Mouse (Mus musculus): Measurements from ENCODE around the gene Slc38a9. TPM values are rescaled to one million over a fixed set of nuclear protein-coding genes. Genes with fewer than 3 reads are reported as not detected.

The Slc38a9 gene
- polyA plus RNA-seq, 1 experiment from 2014 or later = 26.5 TPM

DNA sequence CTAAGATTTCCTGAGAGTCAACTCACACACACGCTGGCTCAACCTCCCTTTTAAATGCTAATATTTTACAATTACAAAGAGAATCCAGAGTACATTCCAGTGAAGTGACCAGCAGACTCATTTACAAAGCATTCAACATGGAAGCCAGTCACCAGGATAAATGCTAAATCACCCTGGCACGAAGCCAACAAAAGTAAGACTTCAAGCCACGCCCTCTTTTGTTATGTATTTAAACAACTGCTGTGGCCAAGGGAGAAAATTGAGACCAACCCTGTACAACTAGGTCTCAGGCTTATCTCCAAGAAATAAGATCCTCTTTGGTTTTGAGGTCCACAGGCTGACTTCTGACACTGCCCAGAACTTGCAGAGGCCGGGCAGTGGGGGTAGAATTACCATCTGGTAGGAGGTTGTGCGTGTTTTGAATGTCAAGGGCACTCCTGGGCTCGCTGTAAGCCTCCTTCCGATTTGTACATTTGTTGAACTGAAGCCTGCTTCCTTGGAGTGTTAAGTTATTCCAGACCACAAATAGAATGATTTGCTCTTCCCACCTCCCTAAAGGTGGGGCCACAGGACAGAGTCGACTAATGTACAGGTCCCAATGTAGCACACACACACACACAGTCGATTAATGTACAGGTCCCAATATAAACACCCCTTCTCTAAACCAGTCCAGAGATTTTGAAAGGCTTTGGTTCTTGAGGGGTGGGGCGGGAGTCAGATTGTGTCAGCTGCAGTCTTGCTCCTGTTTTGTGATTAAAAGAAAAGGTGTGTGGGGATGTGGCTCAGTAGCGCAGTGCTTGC, 110.2 kb downstream of the Slc38a9 start:
- Histone ChIP-seq H3K4me2 (ENCODE audit: low read depth, low read length) (no peak overlapping the region), H3K4me3 (ENCODE audit: low read depth, low read length) (no peak overlapping the region), H3K36me3 (ENCODE audit: control insufficient read depth, insufficient read depth, low read length) (no peaks in the 10 kb centered on the region), H3K9me3 (ENCODE audit: control insufficient read depth, low read length) (peaks cover 4% of the 10 kb centered on the region; the same call in 1 of the 2 replicates), H3K4me1 (ENCODE audit: control insufficient read depth, insufficient read depth, low read length) (peaks cover 8% of the 10 kb centered on the region; the same call in 1 of the 2 replicates), H3K9ac (replicated peaks; ENCODE audit: low read depth, low read length) (no peak overlapping the region), H3K27me3 (ENCODE audit: control insufficient read depth, insufficient read depth, low read length) (no peaks in the 10 kb centered on the region), H3K27ac (ENCODE audit: low read depth, low read length) (no peak overlapping the region)
- WGBS = 37% methylated on average over 11 of the region's 11 CpGs
- ATAC-seq (ENCODE audit: low read depth) = peak; percentile 31; the same call in 1 of the 2 replicates

DNA sequence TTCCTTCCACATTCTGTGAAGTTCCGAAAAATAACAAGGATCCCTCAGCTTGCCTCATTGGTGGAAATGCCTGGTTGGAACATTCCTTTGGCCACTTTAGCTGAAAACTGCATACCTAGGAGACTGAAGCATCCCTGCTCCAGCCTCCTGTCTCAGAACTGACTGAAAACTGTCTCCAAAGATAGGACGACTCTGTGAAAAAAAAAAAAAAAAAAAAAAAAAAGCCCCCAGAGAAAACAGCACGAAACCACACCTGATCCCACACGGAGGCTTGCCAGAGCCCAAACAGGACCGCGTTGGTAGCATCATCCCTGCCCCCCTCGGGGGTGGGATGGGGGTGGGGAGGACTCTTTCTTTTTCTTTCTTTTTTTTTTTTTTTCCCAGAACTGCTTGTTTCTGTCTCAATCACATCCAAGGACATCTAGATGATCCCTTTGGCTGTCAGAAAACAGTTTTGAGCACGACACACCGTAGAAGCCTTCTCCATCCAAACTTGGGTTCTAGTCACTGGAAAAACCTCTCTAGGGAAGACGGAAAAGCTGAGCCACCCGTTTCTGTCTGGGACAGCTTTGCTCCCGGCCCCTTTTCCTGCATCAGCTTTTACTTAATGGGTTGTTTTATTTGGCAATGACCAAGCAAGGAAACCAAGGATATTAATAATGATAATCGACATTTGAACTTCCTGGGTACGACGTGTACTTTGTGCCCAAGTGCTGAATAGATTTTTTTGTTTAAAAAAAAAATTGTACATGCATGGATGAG, 111.1 kb downstream of the Slc38a9 start:
- 41% methylated on average over 15 of the region's 15 CpGs for WGBS
- Histone ChIP-seq H3K27ac (ENCODE audit: low read depth, low read length) (no peak overlapping the region), H3K9ac (replicated peaks; ENCODE audit: low read depth, low read length) (no peak overlapping the region), H3K27me3 (ENCODE audit: control insufficient read depth, insufficient read depth, low read length) (no peaks in the 10 kb centered on the region), H3K4me3 (ENCODE audit: low read depth, low read length) (no peak overlapping the region), H3K4me1 (ENCODE audit: control insufficient read depth, insufficient read depth, low read length) (peaks cover 8% of the 10 kb centered on the region; the same call in 1 of the 2 replicates), H3K36me3 (ENCODE audit: control insufficient read depth, insufficient read depth, low read length) (no peaks in the 10 kb centered on the region), H3K4me2 (ENCODE audit: low read depth, low read length) (no peak overlapping the region), H3K9me3 (ENCODE audit: control insufficient read depth, low read length) (peaks cover 4% of the 10 kb centered on the region; the same call in 1 of the 2 replicates)
- no peak for ATAC-seq (ENCODE audit: low read depth)

GRCm38 (mm10) chr13:112772252-112772651, 111.7 kb downstream of the Slc38a9 start:
- H3K36me3 ChIP-seq (ENCODE audit: control insufficient read depth, insufficient read depth, low read length) = no peaks in the 10 kb centered on the region
- WGBS = 25% methylated on average over 11 of the region's 11 CpGs
- no peak overlapping the region for H3K27ac ChIP-seq (ENCODE audit: low read depth, low read length)
- H3K4me2 ChIP-seq (ENCODE audit: low read depth, low read length) = no peak overlapping the region
- H3K4me1 ChIP-seq (ENCODE audit: control insufficient read depth, insufficient read depth, low read length) = peaks cover 8% of the 10 kb centered on the region; the same call in 1 of the 2 replicates
- no peak overlapping the region for H3K4me3 ChIP-seq (ENCODE audit: low read depth, low read length)
- ATAC-seq (ENCODE audit: low read depth) = no peak
- no peaks in the 10 kb centered on the region for H3K27me3 ChIP-seq (ENCODE audit: control insufficient read depth, insufficient read depth, low read length)
- no peak overlapping the region for H3K9ac ChIP-seq (replicated peaks; ENCODE audit: low read depth, low read length)
- peaks cover 4% of the 10 kb centered on the region; the same call in 1 of the 2 replicates for H3K9me3 ChIP-seq (ENCODE audit: control insufficient read depth, low read length)

DNA sequence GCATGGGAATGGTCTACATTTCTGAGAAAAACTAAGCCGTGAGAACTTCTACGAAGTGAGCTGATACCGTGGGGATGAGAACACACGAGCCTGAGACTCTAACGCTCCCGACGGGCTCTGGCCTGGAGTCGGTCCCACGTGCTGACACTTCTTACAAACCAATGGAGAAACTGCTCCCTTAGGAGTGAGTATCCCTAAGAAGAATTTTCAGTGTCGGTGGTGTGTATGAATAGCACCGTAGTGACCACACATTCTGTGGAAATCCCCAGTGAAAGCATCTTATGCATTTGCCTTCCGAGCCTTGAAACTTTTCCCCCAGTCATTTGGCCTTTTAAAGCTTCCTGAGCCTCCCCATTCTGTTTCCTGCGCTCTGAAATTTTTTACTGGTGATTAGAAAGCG, 112.3 kb downstream of the Slc38a9 start:
- no peak overlapping the region for H3K9ac ChIP-seq (replicated peaks; ENCODE audit: low read depth, low read length)
- H3K27ac ChIP-seq (ENCODE audit: low read depth, low read length) = no peak overlapping the region
- WGBS = 78% methylated on average over 14 of the region's 14 CpGs
- H3K4me1 ChIP-seq (ENCODE audit: control insufficient read depth, insufficient read depth, low read length) = peaks cover 8% of the 10 kb centered on the region; the same call in 1 of the 2 replicates
- peaks cover 2% of the 10 kb centered on the region; the same call in 1 of the 2 replicates for H3K9me3 ChIP-seq (ENCODE audit: control insufficient read depth, low read length)
- ATAC-seq (ENCODE audit: low read depth) = no peak
- H3K36me3 ChIP-seq (ENCODE audit: control insufficient read depth, insufficient read depth, low read length) = no peaks in the 10 kb centered on the region
- no peaks in the 10 kb centered on the region for H3K27me3 ChIP-seq (ENCODE audit: control insufficient read depth, insufficient read depth, low read length)
- H3K4me2 ChIP-seq (ENCODE audit: low read depth, low read length) = no peak overlapping the region
- H3K4me3 ChIP-seq (ENCODE audit: low read depth, low read length) = no peak overlapping the region

- Histone ChIP-seq H3K4me3 (ENCODE audit: low read depth, low read length) (no peak overlapping the region), H3K27ac (ENCODE audit: low read depth, low read length) (no peak overlapping the region), H3K27me3 (ENCODE audit: control insufficient read depth, insufficient read depth, low read length) (no peaks in the 10 kb centered on the region), H3K9ac (replicated peaks; ENCODE audit: low read depth, low read length) (no peak overlapping the region), H3K4me1 (ENCODE audit: control insufficient read depth, insufficient read depth, low read length) (peaks cover 8% of the 10 kb centered on the region; the same call in 1 of the 2 replicates), H3K4me2 (ENCODE audit: low read depth, low read length) (no peak overlapping the region), H3K9me3 (ENCODE audit: control insufficient read depth, low read length) (no peaks in the 10 kb centered on the region), H3K36me3 (ENCODE audit: control insufficient read depth, insufficient read depth, low read length) (no peaks in the 10 kb centered on the region)
- ATAC-seq (ENCODE audit: low read depth) = no peak
- WGBS = 92% methylated on average over 3 of the region's 3 CpGs
Measured at GRCm38 (mm10) chr13:112773991-112774675, 113.6 kb downstream of the Slc38a9 start.

GRCm38 (mm10) chr13:112775856-112776255, 115.3 kb downstream of the Slc38a9 start:
- no peak overlapping the region for H3K9ac ChIP-seq (replicated peaks; ENCODE audit: low read depth, low read length)
- WGBS = 92% methylated on average over 10 of the region's 10 CpGs
- H3K4me2 ChIP-seq (ENCODE audit: low read depth, low read length) = no peak overlapping the region
- ATAC-seq (ENCODE audit: low read depth) = no peak
- H3K27ac ChIP-seq (ENCODE audit: low read depth, low read length) = no peak overlapping the region
- H3K36me3 ChIP-seq (ENCODE audit: control insufficient read depth, insufficient read depth, low read length) = no peaks in the 10 kb centered on the region
- H3K4me3 ChIP-seq (ENCODE audit: low read depth, low read length) = no peak overlapping the region
- H3K27me3 ChIP-seq (ENCODE audit: control insufficient read depth, insufficient read depth, low read length) = no peaks in the 10 kb centered on the region
- peaks cover 2% of the 10 kb centered on the region; the same call in 1 of the 2 replicates for H3K4me1 ChIP-seq (ENCODE audit: control insufficient read depth, insufficient read depth, low read length)
- H3K9me3 ChIP-seq (ENCODE audit: control insufficient read depth, low read length) = no peaks in the 10 kb centered on the region

DNA sequence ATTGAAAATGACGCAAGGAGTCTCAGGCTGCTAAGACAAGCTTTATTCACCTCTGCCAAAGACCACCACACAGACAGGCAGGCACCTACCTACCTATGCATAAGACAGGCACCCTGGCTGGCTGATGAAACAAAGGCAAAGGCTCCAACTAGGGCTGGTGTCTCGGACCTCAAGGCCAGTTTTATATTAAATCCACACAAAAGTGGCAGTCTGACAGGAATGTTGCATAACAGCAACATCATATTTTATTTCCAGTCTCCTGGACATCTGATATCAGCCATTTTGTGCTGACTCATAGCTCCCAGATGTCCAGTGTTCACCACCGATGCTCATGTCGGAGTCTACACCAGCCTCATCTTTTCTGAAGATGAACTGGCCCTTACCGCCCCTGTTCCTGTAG, 117.9 kb downstream of the Slc38a9 start:
- Histone ChIP-seq H3K4me3 (ENCODE audit: low read depth, low read length) (no peak overlapping the region), H3K36me3 (ENCODE audit: control insufficient read depth, insufficient read depth, low read length) (no peaks in the 10 kb centered on the region), H3K27ac (ENCODE audit: low read depth, low read length) (no peak overlapping the region), H3K4me1 (ENCODE audit: control insufficient read depth, insufficient read depth, low read length) (no peaks in the 10 kb centered on the region), H3K27me3 (ENCODE audit: control insufficient read depth, insufficient read depth, low read length) (no peaks in the 10 kb centered on the region), H3K9ac (replicated peaks; ENCODE audit: low read depth, low read length) (no peak overlapping the region), H3K4me2 (ENCODE audit: low read depth, low read length) (no peak overlapping the region), H3K9me3 (ENCODE audit: control insufficient read depth, low read length) (no peaks in the 10 kb centered on the region)
- WGBS = 89% methylated on average over 5 of the region's 5 CpGs
- no peak for ATAC-seq (ENCODE audit: low read depth)

DNA sequence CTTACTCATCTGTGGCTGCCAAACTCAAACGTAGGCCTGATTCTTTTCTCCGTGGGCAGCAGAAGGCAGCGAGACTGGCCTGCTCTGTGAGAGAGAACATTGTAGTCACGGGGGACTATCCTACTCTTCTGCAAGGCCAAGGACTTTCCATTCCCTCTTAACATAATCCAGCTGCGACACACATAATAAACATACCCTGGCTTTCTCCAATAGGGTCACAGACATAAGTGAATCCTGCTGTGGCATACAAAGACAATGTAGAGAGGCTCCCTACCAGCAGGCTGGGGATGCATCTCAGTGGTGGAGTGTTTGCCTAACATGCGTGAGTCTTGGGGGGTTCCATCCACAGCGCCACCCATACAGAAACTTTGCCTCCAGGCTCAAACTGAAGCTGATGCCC, 124.8 kb downstream of the Slc38a9 start:
- WGBS = 74% methylated on average over 7 of the region's 7 CpGs

More for the DNA sequence above, 124.8 kb downstream of the Slc38a9 start:
- Histone ChIP-seq H3K27me3 (ENCODE audit: control insufficient read depth, insufficient read depth, low read length) (no peaks in the 10 kb centered on the region), H3K9me3 (ENCODE audit: control insufficient read depth, low read length) (no peaks in the 10 kb centered on the region), H3K4me2 (ENCODE audit: low read depth, low read length) (no peak overlapping the region), H3K4me3 (ENCODE audit: low read depth, low read length) (no peak overlapping the region), H3K27ac (ENCODE audit: low read depth, low read length) (no peak overlapping the region), H3K36me3 (ENCODE audit: control insufficient read depth, insufficient read depth, low read length) (no peaks in the 10 kb centered on the region), H3K4me1 (ENCODE audit: control insufficient read depth, insufficient read depth, low read length) (no peaks in the 10 kb centered on the region), H3K9ac (replicated peaks; ENCODE audit: low read depth, low read length) (no peak overlapping the region)
- ATAC-seq (ENCODE audit: low read depth) = no peak
